Mouse (Mus musculus): ENCODE measurements around the gene Eci1. TPM values are rescaled to one million over a fixed set of nuclear protein-coding genes. Genes with fewer than 3 reads are reported as not detected.

Eci1 gene
- 29.8 and 42.0 TPM in 2 replicates for polyA plus RNA-seq (2012; ENCODE audit: low replicate concordance)

DNA sequence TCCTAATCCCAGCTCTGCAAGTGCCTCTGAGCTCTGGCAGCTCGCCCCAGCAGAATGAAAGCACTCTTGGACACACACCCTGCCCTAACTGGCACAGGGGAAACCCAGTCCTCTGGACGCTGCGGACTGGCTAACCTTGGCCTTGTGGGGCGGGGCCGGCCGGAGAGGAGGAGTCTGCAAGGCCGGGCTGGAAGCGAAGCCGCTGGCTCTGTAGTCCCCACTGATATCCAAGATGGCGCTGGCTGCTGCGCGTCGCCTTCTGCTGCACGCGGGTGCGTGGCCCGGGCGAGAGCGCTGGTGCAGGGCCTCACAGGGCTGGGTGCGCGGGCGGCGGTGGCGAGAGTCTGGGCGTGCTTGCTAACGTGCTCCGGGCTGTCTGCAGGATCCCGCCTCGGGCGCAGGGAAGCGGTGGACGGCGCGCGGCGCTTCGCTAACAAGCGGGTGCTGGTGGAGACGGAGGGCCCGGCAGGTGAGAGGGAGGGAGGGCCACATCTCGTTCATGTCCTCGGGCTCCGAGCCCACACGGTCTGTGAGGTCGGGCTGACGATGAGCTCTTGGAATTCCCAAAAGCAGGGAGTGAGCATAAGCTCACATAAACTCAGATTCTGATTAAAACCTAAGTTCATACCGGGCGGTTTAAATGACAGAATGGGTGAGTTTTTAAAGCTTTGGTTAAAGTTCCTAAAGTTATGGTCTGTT is at the start of gene Eci1:
Gene Eci1, plus strand, starts transcription at position 171 of the 699 bp plus-strand sequence.

DNA sequence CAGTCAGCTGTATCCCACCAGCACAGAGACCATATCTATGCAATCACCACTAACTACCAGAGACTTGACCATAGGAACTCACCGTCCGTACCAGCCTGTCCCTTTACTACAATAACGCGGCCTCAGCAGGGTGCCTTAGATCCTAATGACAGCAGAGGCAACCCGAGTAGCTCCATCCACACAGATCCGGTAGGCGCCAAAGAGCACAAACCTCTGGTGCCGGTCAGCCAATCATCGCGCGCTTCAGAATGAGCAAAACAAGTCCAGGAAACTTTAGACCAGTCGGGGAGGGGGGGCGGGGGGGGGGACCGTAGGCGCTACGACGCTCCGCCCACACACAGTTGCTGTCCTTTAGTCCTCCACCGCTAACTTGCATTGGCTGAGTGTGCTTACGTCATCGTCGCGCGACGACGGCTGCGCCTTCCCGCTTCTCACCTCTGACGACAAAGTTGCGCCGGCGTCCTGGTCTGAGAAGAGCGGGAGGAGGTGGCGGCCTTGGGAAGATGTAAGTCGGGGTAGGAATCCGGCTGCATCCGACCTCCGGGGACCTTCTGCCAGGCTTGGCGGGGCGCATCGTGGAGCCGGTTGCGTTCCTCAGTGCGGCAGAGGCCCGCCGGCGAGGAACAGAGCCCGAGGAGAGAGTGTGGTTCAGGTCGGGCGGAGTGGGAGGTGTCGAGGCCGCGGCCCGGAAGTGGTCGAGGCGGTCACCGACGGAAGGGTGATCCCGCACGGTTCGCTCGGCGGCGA is 12.0 kb upstream of the Eci1 start, which contains the start of gene Rnps1:
Gene Rnps1, plus strand, starts transcription at position 336 of the 747 bp plus-strand sequence.

DNA sequence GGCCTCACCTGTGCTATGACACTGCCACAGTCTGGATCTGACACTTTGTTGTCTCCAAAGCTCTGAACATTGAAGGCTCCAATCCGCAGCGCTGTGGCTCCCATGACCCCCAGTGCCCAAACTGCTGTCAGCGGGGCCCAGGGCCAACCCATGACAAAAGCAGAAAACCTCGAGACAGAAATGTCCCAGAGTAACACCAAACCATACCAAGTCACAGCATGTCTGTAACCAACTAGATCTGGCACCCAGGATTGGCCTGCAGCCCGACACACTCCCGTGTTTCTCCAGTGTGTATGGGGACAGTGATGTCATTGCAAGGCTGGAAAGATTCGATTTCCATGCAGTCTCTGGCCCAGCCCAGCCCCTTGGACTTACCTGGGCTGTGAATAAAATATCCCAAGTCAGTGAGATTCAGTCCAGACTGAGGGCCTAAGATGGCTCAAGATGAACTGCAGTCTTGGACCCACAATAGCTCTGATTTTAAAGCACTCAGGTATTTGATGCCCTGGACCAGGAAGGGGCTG is 16.3 kb downstream of the Eci1 start, which contains the start of gene Dnase1l2:
Gene Dnase1l2, minus strand, starts transcription at position 474 of the 524 bp plus-strand sequence.

DNA sequence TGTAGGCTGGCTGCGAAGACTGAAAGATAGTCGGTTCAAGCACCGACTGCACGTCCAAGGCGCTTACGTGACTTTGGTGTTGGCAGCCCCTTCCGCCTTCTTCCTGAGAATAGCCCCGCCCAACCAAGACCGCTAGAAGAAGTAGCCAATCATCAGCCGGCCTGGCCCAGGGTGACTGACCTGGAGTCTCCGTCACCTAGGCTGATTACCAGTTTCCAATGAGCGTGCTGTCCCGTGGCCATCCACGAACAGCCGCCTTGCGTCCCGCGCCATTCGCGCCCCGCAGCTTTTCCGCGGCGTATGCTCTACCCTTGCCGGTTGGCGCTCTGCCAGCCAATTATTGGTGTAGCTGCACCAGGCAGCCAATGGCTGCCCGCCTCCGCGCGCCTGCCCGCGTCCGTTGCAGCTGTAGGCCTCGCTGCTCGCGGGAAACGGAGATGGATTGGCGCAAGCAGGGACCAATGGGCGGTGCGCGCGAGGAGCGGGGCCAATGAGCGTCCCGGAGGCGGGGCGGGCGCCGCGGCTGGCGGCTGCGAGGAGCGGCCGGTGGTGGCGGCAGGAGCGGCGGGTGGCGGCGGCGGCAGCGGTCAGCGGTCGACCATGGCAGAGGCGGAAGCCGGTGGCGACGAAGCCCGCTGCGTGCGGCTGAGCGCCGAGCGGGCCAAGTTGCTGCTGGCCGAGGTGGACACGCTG is 43.6 kb downstream of the Eci1 start, which contains the start of the genes E4f1 and Pgp:
Gene E4f1, minus strand, starts transcription at position 404 of the 693 bp plus-strand sequence.
Gene Pgp, plus strand, starts transcription at position 483 of the 693 bp plus-strand sequence.

DNA sequence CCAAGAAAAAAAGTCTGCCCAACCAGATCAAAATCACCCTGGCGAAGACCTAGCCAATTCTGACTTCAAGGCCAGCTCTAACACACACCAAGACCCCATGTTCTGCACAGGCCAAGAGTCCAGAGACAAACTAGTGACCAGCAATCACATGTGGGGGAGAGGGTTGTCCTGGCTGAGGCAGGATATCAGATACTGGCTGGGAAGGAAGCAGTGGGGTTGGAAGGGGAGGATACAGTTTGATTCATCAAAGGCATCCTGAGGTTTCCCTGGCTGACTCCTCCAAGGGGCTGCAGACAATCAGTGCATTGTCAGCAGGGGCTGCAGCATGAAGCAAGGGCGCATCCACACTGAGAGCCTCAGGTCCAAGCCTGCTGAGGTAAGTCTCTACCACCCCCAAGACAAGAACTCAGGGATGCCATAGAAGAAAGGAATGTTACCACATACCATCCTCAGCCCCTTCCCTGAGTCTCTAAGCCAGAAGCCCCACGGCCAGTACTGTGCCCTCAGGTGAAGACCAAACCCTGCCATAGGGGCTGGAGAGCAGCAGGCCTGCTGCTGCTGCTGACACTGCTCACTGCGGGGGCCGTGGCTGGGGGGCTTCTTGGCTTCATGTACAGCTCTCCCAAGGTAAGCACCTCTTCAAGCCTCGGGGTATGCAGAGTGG is 47.3 kb downstream of the Eci1 start, which contains the start of gene Bricd5:
Gene Bricd5, plus strand, starts transcription at position 273 of the 664 bp plus-strand sequence.

DNA sequence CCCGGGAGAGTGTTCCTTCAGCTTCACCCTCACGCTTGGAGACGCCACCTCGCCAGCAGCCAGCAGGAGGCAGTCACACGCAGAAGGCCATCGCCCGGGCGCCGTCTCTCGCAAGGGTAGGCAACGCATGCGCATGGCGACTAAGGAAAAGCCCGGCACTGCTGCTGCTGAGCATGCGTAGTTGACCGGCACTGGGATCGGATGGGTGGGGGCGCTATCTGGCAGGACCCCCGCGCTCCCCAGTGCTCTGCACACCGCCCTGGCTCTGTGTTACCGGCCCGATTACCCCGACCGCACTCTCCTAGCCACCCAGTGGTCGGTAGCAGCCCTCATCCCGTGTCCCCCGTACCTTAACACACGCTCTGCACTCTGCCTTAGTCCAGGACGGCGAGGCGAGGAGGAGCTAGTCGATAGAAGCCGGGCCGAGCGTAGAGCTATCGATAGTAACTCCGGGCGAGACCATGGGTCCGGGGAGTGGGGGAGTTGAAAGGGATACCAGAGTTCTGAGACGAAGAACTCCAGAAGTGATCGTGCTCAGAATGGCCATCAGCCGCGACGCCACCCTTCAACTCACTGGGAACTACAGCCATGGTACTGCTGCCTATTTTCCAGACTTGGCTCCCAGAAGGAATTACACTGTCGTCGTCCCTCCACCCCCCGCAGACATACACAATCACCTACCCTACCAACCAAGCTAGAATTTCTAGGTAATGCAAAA is 52.4 kb downstream of the Eci1 start, which contains the start of gene Mlst8:
Gene Mlst8, minus strand, starts transcription at position 416 of the 718 bp plus-strand sequence.

DNA sequence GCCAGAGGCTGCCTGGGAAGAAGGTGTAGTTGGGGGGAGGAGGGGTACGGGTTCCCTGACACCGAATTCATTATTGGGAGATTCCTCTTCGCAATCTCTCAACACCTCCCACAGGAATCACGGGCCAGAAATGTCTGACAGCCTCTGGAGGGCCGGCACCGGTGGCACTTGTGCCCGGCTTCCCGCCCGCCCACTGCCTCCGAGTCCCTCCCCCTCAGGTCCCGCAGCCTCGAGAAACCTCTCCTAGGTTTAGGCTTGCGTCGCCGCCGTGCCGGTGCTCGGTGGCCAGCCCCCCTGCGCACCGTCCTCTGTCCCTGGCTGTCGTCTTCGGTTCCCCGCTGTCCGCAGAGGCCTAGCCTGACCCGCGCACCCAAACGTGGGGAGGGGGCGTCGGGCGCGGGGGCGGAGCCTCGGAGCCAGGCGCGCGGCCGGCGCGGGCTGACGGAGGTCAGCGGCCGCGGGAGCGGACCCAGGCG is 61.8 kb downstream of the Eci1 start, which contains the start of gene Caskin1:
Gene Caskin1, plus strand, starts transcription at position 416 of the 476 bp plus-strand sequence.

Other genes starting within 250 kb of the Eci1 start
- gene Tbc1d24, start 221.1 kb upstream of the Eci1 start, polyA plus RNA-seq (2012; ENCODE audit: low replicate concordance), result 0.43 and 1.2 TPM in 2 replicates
- 0.16 TPM in 1 of 2 replicates, not detected in the other for gene Ntn3, start 217.1 kb upstream of the Eci1 start, polyA plus RNA-seq (2012; ENCODE audit: low replicate concordance)
- gene Tedc2, start 205.8 kb upstream of the Eci1 start, polyA plus RNA-seq (2012; ENCODE audit: low replicate concordance), result 10.9 and 11.9 TPM in 2 replicates
- gene Ccnf, start 175.2 kb upstream of the Eci1 start, polyA plus RNA-seq (2012; ENCODE audit: low replicate concordance), result 7.7 and 18.3 TPM in 2 replicates
- not detected in 2 replicates for gene Abca17, start 75.6 kb upstream of the Eci1 start, polyA plus RNA-seq (2012; ENCODE audit: low replicate concordance)
- 21.5 and 52.7 TPM in 2 replicates for gene Abca3, start 74.7 kb upstream of the Eci1 start, polyA plus RNA-seq (2012; ENCODE audit: low replicate concordance)
- gene Rnps1, start 12.1 kb upstream of the Eci1 start, polyA plus RNA-seq (2012; ENCODE audit: low replicate concordance), result 102 and 132 TPM in 2 replicates
- gene Dnase1l2, start 16.5 kb downstream of the Eci1 start, polyA plus RNA-seq (2012; ENCODE audit: low replicate concordance), result 0.31 and 0.68 TPM in 2 replicates
- 32.1 and 40.4 TPM in 2 replicates for gene E4f1, start 43.7 kb downstream of the Eci1 start, polyA plus RNA-seq (2012; ENCODE audit: low replicate concordance)
- 27.9 and 34.1 TPM in 2 replicates for gene Pgp, start 43.8 kb downstream of the Eci1 start, polyA plus RNA-seq (2012; ENCODE audit: low replicate concordance)
- 0.24 and 0.74 TPM in 2 replicates for gene Bricd5, start 47.2 kb downstream of the Eci1 start, polyA plus RNA-seq (2012; ENCODE audit: low replicate concordance)
- 5.3 and 8.0 TPM in 2 replicates for gene Mlst8, start 52.4 kb downstream of the Eci1 start, polyA plus RNA-seq (2012; ENCODE audit: low replicate concordance)
- 0.02 and 0.07 TPM in 2 replicates for gene Caskin1, start 62.0 kb downstream of the Eci1 start, polyA plus RNA-seq (2012; ENCODE audit: low replicate concordance)
- 156 and 190 TPM in 2 replicates for gene Traf7, start 101.3 kb downstream of the Eci1 start, polyA plus RNA-seq (2012; ENCODE audit: low replicate concordance)
- gene Rab26, start 107.6 kb downstream of the Eci1 start, polyA plus RNA-seq (2012; ENCODE audit: low replicate concordance), result 0.76 and 1.9 TPM in 2 replicates
- gene Pkd1, start 123.2 kb downstream of the Eci1 start, polyA plus RNA-seq (2012; ENCODE audit: low replicate concordance), result 24.7 and 24.9 TPM in 2 replicates
- gene Tsc2, start 206.0 kb downstream of the Eci1 start, polyA plus RNA-seq (2012; ENCODE audit: low replicate concordance), result 37.6 and 45.7 TPM in 2 replicates
- 3.8 and 6.9 TPM in 2 replicates for gene Nthl1, start 206.0 kb downstream of the Eci1 start, polyA plus RNA-seq (2012; ENCODE audit: low replicate concordance)
- 3.8 and 6.4 TPM in 2 replicates for gene Slc9a3r2, start 223.7 kb downstream of the Eci1 start, polyA plus RNA-seq (2012; ENCODE audit: low replicate concordance)
- 0.36 and 0.52 TPM in 2 replicates for gene Npw, start 231.8 kb downstream of the Eci1 start, polyA plus RNA-seq (2012; ENCODE audit: low replicate concordance)
- gene Zfp598, start 243.0 kb downstream of the Eci1 start, polyA plus RNA-seq (2012; ENCODE audit: low replicate concordance), result 56.2 and 93.5 TPM in 2 replicates